ENCODE assay signal across 9 mouse cellular contexts in genomic region chr6:148555651-148556483, GRCm38 (mm10).
DNase-seq lines count a peak whose midpoint lies in the region; ATAC-seq and TF ChIP-seq lines count a peak whose summit lies in the region.
"Had no signal": no experiment of that assay in that cellular context is flagged by ENCODE, and none has a peak within 500 bp of the region (broad histone marks: within the 10 kb centered on the region; RNA-seq: fewer than 3 reads in every experiment).

No protein-coding gene starts in this region.

- peak overlapping the region; percentile 64; the same call in 1 of the 2 replicates for H3K27ac ChIP-seq in embryonic facial prominence, embryonic 12.5 days
- H3K27ac ChIP-seq in forebrain, postnatal 0 days (ENCODE audit: low read depth, low read length): peak overlapping the region; percentile 79

- no peak for TF ChIP-seq CTCF in forebrain, postnatal 0 days (IDR thresholded peaks at IDR 0.05; ENCODE audit: low read depth)

- H3K27me3 ChIP-seq in embryonic facial prominence, embryonic 12.5 days: no peaks in the 10 kb centered on the region
- no peaks in the 10 kb centered on the region for H3K27me3 ChIP-seq in forebrain, postnatal 0 days (ENCODE audit: insufficient read depth, low read length)
- H3K27me3 ChIP-seq: Patski had no signal

- H3K4me2 ChIP-seq in embryonic facial prominence, embryonic 12.5 days (replicated peaks): no peak overlapping the region
- no peak overlapping the region for H3K4me2 ChIP-seq in forebrain, postnatal 0 days (ENCODE audit: low read depth)

- H3K9me3 ChIP-seq in embryonic facial prominence, embryonic 12.5 days: no peaks in the 10 kb centered on the region
- no peaks in the 10 kb centered on the region for H3K9me3 ChIP-seq in forebrain, postnatal 0 days (ENCODE audit: low read length)

- peak; percentile 16 for DNase-seq in kidney, postnatal 10 days
- no peak for DNase-seq in kidney, adult 8-10 months
- DNase-seq in forebrain, postnatal 0 days: peak; percentile 76
- DNase-seq in left cerebral cortex, postnatal 36 days (ENCODE audit: low spot score in 2 of 2): peak; percentile 26 to 33
- no peak for DNase-seq in adrenal gland, adult 8-10 months
- DNase-seq in cerebellum, adult 8-10 months: no peak
- DNase-seq: cerebellum, postnatal 36 days had no signal

- intact Hi-C loops in left cerebral cortex, postnatal 36 days (cut with DNase I): loop anchor here (10.0 kb wide), 2 partner anchors 111 to 201 kb away; partner anchors contain the start of gene Tmtc1

- WGBS in embryonic facial prominence, embryonic 12.5 days: 63% methylated on average over 5 of the region's 5 CpGs
- WGBS in forebrain, postnatal 0 days: 31% methylated on average over 5 of the region's 5 CpGs

- no peaks in the 10 kb centered on the region for H3K36me3 ChIP-seq in embryonic facial prominence, embryonic 12.5 days
- H3K36me3 ChIP-seq in forebrain, postnatal 0 days (ENCODE audit: insufficient read depth): no peaks in the 10 kb centered on the region

- ATAC-seq in embryonic facial prominence, embryonic 12.5 days (ENCODE audit: insufficient number of reproducible peaks, insufficient read depth, low FRiP score, low TSS enrichment): no peak
- ATAC-seq in forebrain, postnatal 0 days: peak; percentile 85
- ATAC-seq: Patski had no signal

- H3K9ac ChIP-seq in embryonic facial prominence, embryonic 12.5 days: no peak overlapping the region
- no peak overlapping the region for H3K9ac ChIP-seq in forebrain, postnatal 0 days

- no peaks in the 10 kb centered on the region for H3K4me1 ChIP-seq in embryonic facial prominence, embryonic 12.5 days
- H3K4me1 ChIP-seq in forebrain, postnatal 0 days (ENCODE audit: insufficient read depth): peaks cover 8% of the 10 kb centered on the region

- no peak overlapping the region for H3K4me3 ChIP-seq in embryonic facial prominence, embryonic 12.5 days
- H3K4me3 ChIP-seq in forebrain, postnatal 0 days (ENCODE audit: low read depth, low read length): no peak overlapping the region

Comparison
In these comparisons a context has a peak if more than half of its experiments do, and no peak if none do; other contexts are left out.
1. DNase-seq: peak in kidney, postnatal 10 days (single experiment), forebrain, postnatal 0 days (single experiment) and left cerebral cortex, postnatal 36 days (2 of 2); none in kidney, adult 8-10 months (0 of 2), adrenal gland, adult 8-10 months (single experiment) and cerebellum, adult 8-10 months (single experiment).